Mouse (Mus musculus): ENCODE data around the gene Adam1b.

DNA sequence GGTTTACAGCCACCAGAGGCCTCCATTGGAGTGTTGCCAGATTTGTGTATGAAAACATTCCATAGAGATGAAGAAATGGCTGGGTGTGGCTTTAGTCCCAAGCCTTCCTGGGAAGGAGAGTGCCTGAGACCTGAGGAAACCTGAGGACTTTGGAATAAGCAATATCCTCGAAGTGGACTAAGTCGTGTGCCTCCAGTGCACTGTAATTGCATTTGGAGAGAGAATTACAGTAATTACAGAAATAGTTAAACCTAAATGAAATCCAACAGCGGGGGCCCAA is 48.8 kb downstream of the Adam1b start:
- TF ChIP-seq POLR2A (IDR thresholded peaks at IDR 0.05; ENCODE audit: extremely low read depth, insufficient read depth, low read length) = no peak
- TF ChIP-seq CTCF (IDR thresholded peaks at IDR 0.05; ENCODE audit: low read depth, low read length) = no peak
